Mouse (Mus musculus): ENCODE results near the gene Nucb2. TPM values are rescaled to one million over a fixed set of nuclear protein-coding genes. Genes with fewer than 3 reads are reported as not detected.

Nucb2 gene
- total and polyA plus RNA-seq, 2 experiments from 2014 or later = 36.6 to 38.8 TPM

DNA sequence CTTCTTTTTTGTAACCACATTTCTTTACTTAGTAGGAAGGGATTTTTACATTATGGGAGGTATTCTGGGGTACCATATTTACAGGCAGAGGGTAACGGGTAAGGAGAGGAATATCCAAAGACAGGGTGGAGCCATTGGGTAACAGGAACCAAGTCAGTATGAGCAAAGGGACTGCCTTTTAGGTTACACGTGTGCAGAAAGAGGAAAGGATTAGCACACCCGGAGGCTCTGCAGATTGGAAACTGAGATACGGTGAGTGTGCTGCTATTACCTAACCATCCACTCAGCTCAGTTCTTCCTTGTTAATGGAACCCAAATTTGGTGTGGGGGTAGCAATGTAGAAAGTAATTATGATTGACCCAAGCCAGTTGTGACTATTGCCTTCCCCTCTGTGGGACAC, 7.4 kb upstream of the Nucb2 start:
- Histone ChIP-seq H3K9me3 (ENCODE audit: low read length) (no peaks in the 10 kb centered on the region), H3K9ac (no peak overlapping the region), H3K4me2 (ENCODE audit: low read depth) (no peak overlapping the region), H3K4me1 (ENCODE audit: insufficient read depth) (no peaks in the 10 kb centered on the region), H3K27me3 (ENCODE audit: insufficient read depth, low read length) (no peaks in the 10 kb centered on the region), H3K36me3 (ENCODE audit: insufficient read depth) (no peaks in the 10 kb centered on the region), H3K27ac (ENCODE audit: low read depth, low read length) (no peak overlapping the region), H3K4me3 (ENCODE audit: low read depth, low read length) (no peak overlapping the region)
- no peak for DNase-seq
- ATAC-seq = no peak
- no peak for TF ChIP-seq CTCF (IDR thresholded peaks at IDR 0.05; ENCODE audit: low read depth)
- 94% methylated on average over 4 of the region's 4 CpGs for WGBS

DNA sequence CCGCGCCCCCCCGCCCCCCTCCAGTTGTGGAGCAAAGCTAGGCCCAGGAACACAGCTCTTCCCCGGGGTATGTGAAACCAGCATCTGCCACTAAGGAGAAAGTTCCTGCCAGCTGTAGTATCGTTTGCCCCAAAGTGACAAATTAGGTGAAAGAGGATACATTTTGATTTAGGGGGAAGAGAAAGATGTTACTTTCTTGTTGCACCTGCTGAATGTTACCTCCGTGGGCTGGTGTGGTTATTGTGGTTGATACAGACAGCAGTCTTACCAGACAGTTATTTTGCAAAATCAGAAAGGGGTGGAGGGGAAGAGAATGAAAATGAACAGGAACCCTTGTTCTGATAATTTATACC, 625 bp downstream of the Nucb2 start:
- TF ChIP-seq CTCF (IDR thresholded peaks at IDR 0.05; ENCODE audit: low read depth) = no peak
- DNase-seq = no peak
- Histone ChIP-seq H3K4me2 (ENCODE audit: low read depth) (peak overlapping the region; percentile 70), H3K4me1 (ENCODE audit: insufficient read depth) (0 out of 2 replicates have a peak, but pooled peaks cover 6% of the 10 kb centered on the region), H3K9me3 (ENCODE audit: low read length) (no peaks in the 10 kb centered on the region), H3K36me3 (ENCODE audit: insufficient read depth) (no peaks in the 10 kb centered on the region; the same call in 1 of the 2 replicates), H3K4me3 (ENCODE audit: low read depth, low read length) (peak overlapping the region; percentile 58), H3K27ac (ENCODE audit: low read depth, low read length) (no peak overlapping the region), H3K9ac (peak overlapping the region; percentile 75), H3K27me3 (ENCODE audit: insufficient read depth, low read length) (no peaks in the 10 kb centered on the region)
- ATAC-seq = no peak
- WGBS = 4% methylated on average over 6 of the region's 6 CpGs

DNA sequence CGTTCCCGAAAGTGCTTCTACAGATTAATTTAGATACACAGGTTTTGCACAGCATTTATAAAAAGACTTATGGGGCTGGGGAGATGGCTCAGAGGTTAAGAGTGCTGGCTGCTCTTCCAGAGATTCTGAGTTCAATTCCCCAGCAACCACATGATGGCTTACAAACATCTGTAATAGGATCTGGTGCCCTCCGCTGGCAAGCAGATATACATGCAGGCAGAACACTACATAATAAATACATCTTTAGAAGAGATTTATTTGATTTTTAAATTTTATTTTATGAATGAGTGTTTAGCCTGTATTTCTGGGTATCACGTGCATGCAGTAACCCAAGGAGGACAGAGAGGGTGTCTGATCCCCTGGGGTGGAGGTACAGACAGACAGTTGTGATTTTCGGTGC, 9.9 kb downstream of the Nucb2 start:
- Histone ChIP-seq H3K9me3 (ENCODE audit: low read length) (no peaks in the 10 kb centered on the region), H3K36me3 (ENCODE audit: insufficient read depth) (peaks cover 8% of the 10 kb centered on the region), H3K4me1 (ENCODE audit: insufficient read depth) (no peaks in the 10 kb centered on the region), H3K27me3 (ENCODE audit: insufficient read depth, low read length) (no peaks in the 10 kb centered on the region), H3K4me2 (ENCODE audit: low read depth) (no peak overlapping the region), H3K4me3 (ENCODE audit: low read depth, low read length) (no peak overlapping the region), H3K9ac (no peak overlapping the region), H3K27ac (ENCODE audit: low read depth, low read length) (no peak overlapping the region)
- DNase-seq = no peak
- 89% methylated on average over 5 of the region's 5 CpGs for WGBS
- TF ChIP-seq CTCF (IDR thresholded peaks at IDR 0.05; ENCODE audit: low read depth) = peak; percentile 52
- no peak for ATAC-seq

DNA sequence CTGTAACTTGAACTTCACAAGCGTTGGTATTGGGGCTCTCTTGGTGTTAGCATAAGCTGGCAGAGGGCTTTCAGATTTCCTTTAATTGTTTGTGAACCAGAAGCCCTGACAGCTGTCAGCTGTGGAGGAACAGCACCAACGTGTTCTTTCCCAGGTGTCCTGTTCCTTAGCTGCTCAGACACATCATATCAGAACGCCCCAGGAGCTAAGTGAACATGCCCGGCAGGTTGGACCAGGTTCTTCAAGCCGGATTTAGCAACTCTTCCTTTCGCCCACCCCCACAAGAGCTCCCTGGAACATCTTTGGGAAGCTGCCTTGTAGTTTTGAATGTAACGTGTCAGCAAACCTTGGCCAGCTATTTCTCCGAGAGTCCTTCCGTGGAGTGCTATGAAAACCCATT, 10.4 kb downstream of the Nucb2 start:
- Histone ChIP-seq H3K27ac (ENCODE audit: low read depth, low read length) (no peak overlapping the region), H3K4me3 (ENCODE audit: low read depth, low read length) (no peak overlapping the region), H3K9ac (no peak overlapping the region), H3K9me3 (ENCODE audit: low read length) (no peaks in the 10 kb centered on the region), H3K4me2 (ENCODE audit: low read depth) (no peak overlapping the region), H3K27me3 (ENCODE audit: insufficient read depth, low read length) (no peaks in the 10 kb centered on the region), H3K36me3 (ENCODE audit: insufficient read depth) (peaks cover 8% of the 10 kb centered on the region), H3K4me1 (ENCODE audit: insufficient read depth) (no peaks in the 10 kb centered on the region)
- no peak for TF ChIP-seq CTCF (IDR thresholded peaks at IDR 0.05; ENCODE audit: low read depth)
- WGBS = 83% methylated on average over 9 of the region's 9 CpGs
- no peak for DNase-seq
- ATAC-seq = no peak

DNA sequence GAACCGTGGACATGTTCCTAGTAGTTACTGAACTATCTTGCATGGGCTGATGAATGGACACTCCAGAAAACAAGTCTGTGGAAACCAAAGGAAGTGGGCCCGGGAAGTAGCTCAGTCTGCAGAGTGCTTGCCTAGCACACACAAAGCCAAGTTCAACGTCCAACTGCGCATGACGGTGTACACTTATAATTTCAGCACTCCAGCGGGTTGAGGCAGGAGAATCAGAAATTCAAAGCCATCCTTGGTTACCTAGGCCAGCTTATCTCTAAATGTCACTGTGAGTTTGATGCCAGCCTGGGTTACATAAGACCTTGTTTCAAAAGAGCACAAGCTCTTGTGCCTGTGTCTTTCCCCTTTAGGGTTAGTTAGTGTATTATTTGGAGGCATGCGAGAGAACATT, 10.9 kb downstream of the Nucb2 start:
- H3K9ac ChIP-seq = no peak overlapping the region
- 96% methylated on average over 7 of the region's 7 CpGs for WGBS
- no peak overlapping the region for H3K27ac ChIP-seq (ENCODE audit: low read depth, low read length)
- H3K27me3 ChIP-seq (ENCODE audit: insufficient read depth, low read length) = no peaks in the 10 kb centered on the region
- ATAC-seq (no peak), DNase-seq (no peak)
- no peak overlapping the region for H3K4me3 ChIP-seq (ENCODE audit: low read depth, low read length)
- peaks cover 8% of the 10 kb centered on the region for H3K36me3 ChIP-seq (ENCODE audit: insufficient read depth)
- no peaks in the 10 kb centered on the region for H3K4me1 ChIP-seq (ENCODE audit: insufficient read depth)
- no peaks in the 10 kb centered on the region for H3K9me3 ChIP-seq (ENCODE audit: low read length)
- no peak overlapping the region for H3K4me2 ChIP-seq (ENCODE audit: low read depth)
- TF ChIP-seq CTCF (IDR thresholded peaks at IDR 0.05; ENCODE audit: low read depth) = no peak

DNA sequence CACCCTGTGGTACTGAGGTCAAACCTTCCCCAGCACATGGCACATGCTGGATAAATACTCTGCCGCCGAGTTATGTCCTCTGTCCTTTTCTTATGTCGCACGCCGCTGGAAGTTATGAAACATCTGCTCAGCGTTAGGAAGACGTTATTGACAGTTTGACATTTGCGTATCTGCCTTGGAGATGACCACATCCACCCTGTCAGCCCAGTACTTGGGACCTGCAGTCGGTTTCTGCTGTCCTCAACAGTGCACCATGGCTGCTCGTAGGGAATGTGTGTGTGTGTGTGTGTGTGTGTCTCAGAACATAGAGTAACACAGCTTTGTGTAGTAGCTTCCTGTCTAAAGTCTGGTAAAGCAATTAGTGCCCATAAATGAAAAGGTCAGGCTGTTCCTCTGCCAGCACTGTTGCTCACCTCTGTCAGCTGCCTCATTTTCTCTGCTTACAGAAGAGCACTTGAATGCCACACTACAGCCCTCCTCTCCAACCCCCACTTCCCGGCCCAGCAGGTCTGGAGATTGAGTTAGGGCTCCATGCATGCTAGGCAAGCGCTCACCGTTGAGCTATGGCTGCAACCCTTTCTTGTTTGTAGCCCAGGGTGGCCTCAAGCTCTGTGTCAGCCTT, 11.5 kb downstream of the Nucb2 start:
- ATAC-seq = no peak
- Histone ChIP-seq H3K4me2 (ENCODE audit: low read depth) (no peak overlapping the region), H3K27ac (ENCODE audit: low read depth, low read length) (no peak overlapping the region), H3K9me3 (ENCODE audit: low read length) (no peaks in the 10 kb centered on the region), H3K9ac (no peak overlapping the region), H3K4me3 (ENCODE audit: low read depth, low read length) (no peak overlapping the region), H3K27me3 (ENCODE audit: insufficient read depth, low read length) (no peaks in the 10 kb centered on the region), H3K36me3 (ENCODE audit: insufficient read depth) (peaks cover 6% of the 10 kb centered on the region), H3K4me1 (ENCODE audit: insufficient read depth) (no peaks in the 10 kb centered on the region)
- no peak for TF ChIP-seq CTCF (IDR thresholded peaks at IDR 0.05; ENCODE audit: low read depth)
- 84% methylated on average over 13 of the region's 13 CpGs for WGBS
- no peak for DNase-seq

DNA sequence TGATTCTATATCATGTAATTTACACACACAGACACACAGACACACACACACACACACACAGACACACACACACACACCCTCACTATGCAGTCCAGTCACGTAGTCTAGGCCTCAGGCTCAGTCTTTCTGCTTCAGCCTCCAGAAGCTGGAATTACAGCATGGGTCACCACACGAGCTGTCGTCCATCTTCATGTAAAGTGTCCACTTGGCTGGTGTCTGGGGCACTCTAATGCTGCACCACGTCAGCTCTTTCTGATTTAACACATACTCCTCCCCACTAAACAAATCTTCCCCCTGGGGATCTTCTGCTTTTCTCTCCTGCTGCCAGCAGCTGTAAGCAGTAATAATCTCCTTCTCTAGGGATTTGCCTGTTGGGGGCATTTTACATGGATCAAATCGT, 13.1 kb downstream of the Nucb2 start:
- 60% methylated on average over 5 of the region's 5 CpGs for WGBS
- no peak for TF ChIP-seq CTCF (IDR thresholded peaks at IDR 0.05; ENCODE audit: low read depth)
- Histone ChIP-seq H3K9me3 (ENCODE audit: low read length) (no peaks in the 10 kb centered on the region), H3K36me3 (ENCODE audit: insufficient read depth) (peaks cover 8% of the 10 kb centered on the region), H3K4me3 (ENCODE audit: low read depth, low read length) (no peak overlapping the region), H3K9ac (no peak overlapping the region), H3K4me1 (ENCODE audit: insufficient read depth) (no peaks in the 10 kb centered on the region), H3K27me3 (ENCODE audit: insufficient read depth, low read length) (no peaks in the 10 kb centered on the region), H3K4me2 (ENCODE audit: low read depth) (no peak overlapping the region), H3K27ac (ENCODE audit: low read depth, low read length) (0 out of 2 replicates have a peak overlapping the region, but pooled peaks have one; percentile 24)
- ATAC-seq (no peak), DNase-seq (no peak)

All from forebrain, postnatal 0 days (tissue).